In genomic region chr12:48500735-48501134, GRCm38 (mm10) we compare ENCODE assay signal across 20 mouse cellular contexts.
DNase-seq lines count a peak whose midpoint lies in the region; ATAC-seq and TF ChIP-seq lines count a peak whose summit lies in the region.
"Had no signal": no experiment of that assay in that cellular context is flagged by ENCODE, and none has a peak within 500 bp of the region (broad histone marks: within the 10 kb centered on the region; RNA-seq: fewer than 3 reads in every experiment).

No protein-coding gene starts in this region.

- H3K9ac ChIP-seq in kidney, postnatal 0 days (ENCODE audit: low read depth, low read length) = no peak overlapping the region
- no peak overlapping the region for H3K9ac ChIP-seq in lung, postnatal 0 days (replicated peaks; ENCODE audit: low read depth)
- H3K9ac ChIP-seq: embryonic facial prominence, embryonic 15.5 days; heart, embryonic 13.5 days had no signal

- H3K27me3 ChIP-seq in kidney, postnatal 0 days (ENCODE audit: insufficient read depth, low read length) = no peaks in the 10 kb centered on the region
- no peaks in the 10 kb centered on the region for H3K27me3 ChIP-seq in lung, postnatal 0 days (replicated peaks; ENCODE audit: insufficient read depth, low read length)
- H3K27me3 ChIP-seq: embryonic facial prominence, embryonic 15.5 days; heart, embryonic 13.5 days had no signal

- TF ChIP-seq EP300 in lung, postnatal 0 days (IDR thresholded peaks at IDR 0.05) = no peak

- H3K4me2 ChIP-seq in kidney, postnatal 0 days (ENCODE audit: low read length) = no peak overlapping the region
- H3K4me2 ChIP-seq in lung, postnatal 0 days (replicated peaks; ENCODE audit: low read depth, low read length) = no peak overlapping the region
- H3K4me2 ChIP-seq: embryonic facial prominence, embryonic 15.5 days; heart, embryonic 13.5 days had no signal

- no peak overlapping the region for H3K4me3 ChIP-seq in kidney, postnatal 0 days (replicated peaks; ENCODE audit: low read depth, low read length)
- H3K4me3 ChIP-seq in lung, postnatal 0 days (ENCODE audit: low read depth, low read length) = no peak overlapping the region
- H3K4me3 ChIP-seq: embryonic facial prominence, embryonic 15.5 days; erythroblast, embryonic 14.5 days; forebrain, embryonic 10.5 days; heart, embryonic 13.5 days had no signal

- DNase-seq in cerebellum, postnatal 14 days = peak; percentile 4 to 19
- no peak for DNase-seq in cerebellum, adult 9-10 months
- peak; percentile 7 for DNase-seq in kidney, postnatal 0 days (ENCODE audit: low spot score)
- no peak for DNase-seq in kidney, postnatal 25 days
- peak; percentile 8 for DNase-seq in lung, postnatal 0 days (ENCODE audit: low spot score)
- no peak for DNase-seq in lung, adult 18-20 months
- no peak for DNase-seq in frontal cortex, postnatal 36 days (ENCODE audit: low spot score in 2 of 2)
- DNase-seq: adrenal gland, adult 2 months; adrenal gland, postnatal 25 days; cerebellum, adult 18-20 months; cerebellum, postnatal 36 days; gastrocnemius, postnatal 36 days; heart, adult 11 months; heart, postnatal 36 days had no signal

- no peak overlapping the region for H3K27ac ChIP-seq in kidney, postnatal 0 days
- H3K27ac ChIP-seq in lung, postnatal 0 days (ENCODE audit: low read length) = no peak overlapping the region
- H3K27ac ChIP-seq: embryonic facial prominence, embryonic 15.5 days; forebrain, embryonic 10.5 days; heart, embryonic 13.5 days had no signal

- 46% methylated on average over 3 of the region's 3 CpGs for WGBS in kidney, postnatal 0 days
- WGBS in lung, postnatal 0 days = 42% methylated on average over 3 of the region's 3 CpGs

- TF ChIP-seq CTCF in kidney, postnatal 0 days (IDR thresholded peaks at IDR 0.05; ENCODE audit: low read depth) = no peak
- TF ChIP-seq CTCF in lung, postnatal 0 days (IDR thresholded peaks at IDR 0.05) = no peak

- no peaks in the 10 kb centered on the region for H3K36me3 ChIP-seq in kidney, postnatal 0 days (ENCODE audit: insufficient read depth, low read length)
- H3K36me3 ChIP-seq in lung, postnatal 0 days (ENCODE audit: insufficient read depth, low read length) = no peaks in the 10 kb centered on the region
- H3K36me3 ChIP-seq: embryonic facial prominence, embryonic 15.5 days; forebrain, embryonic 10.5 days; heart, embryonic 13.5 days had no signal

- ATAC-seq in kidney, postnatal 0 days (replicated peaks; ENCODE audit: low FRiP score, low read depth) = no peak
- ATAC-seq in lung, postnatal 0 days = no peak
- ATAC-seq: forebrain, embryonic 14.5 days; hindbrain, embryonic 16.5 days had no signal

- no peaks in the 10 kb centered on the region for H3K9me3 ChIP-seq in kidney, postnatal 0 days (replicated peaks; ENCODE audit: low read length)
- H3K9me3 ChIP-seq in lung, postnatal 0 days (ENCODE audit: low read length) = no peaks in the 10 kb centered on the region
- H3K9me3 ChIP-seq: embryonic facial prominence, embryonic 15.5 days; forebrain, embryonic 10.5 days; heart, embryonic 13.5 days had no signal

- no peaks in the 10 kb centered on the region for H3K4me1 ChIP-seq in kidney, postnatal 0 days (replicated peaks; ENCODE audit: insufficient read depth, low read length)
- no peaks in the 10 kb centered on the region for H3K4me1 ChIP-seq in lung, postnatal 0 days (ENCODE audit: insufficient read depth, low read depth, low read length)
- H3K4me1 ChIP-seq: embryonic facial prominence, embryonic 15.5 days; forebrain, embryonic 10.5 days; heart, embryonic 13.5 days had no signal

Comparison
In these comparisons a context has a peak if more than half of its experiments do, and no peak if none do; other contexts are left out.
1. DNase-seq: peak in cerebellum, postnatal 14 days (2 of 2), kidney, postnatal 0 days (single experiment) and lung, postnatal 0 days (single experiment); none in cerebellum, adult 9-10 months (single experiment), kidney, postnatal 25 days (0 of 2), lung, adult 18-20 months (0 of 2) and frontal cortex, postnatal 36 days (0 of 2).